Mouse (Mus musculus) heart, adult 2 months (tissue): ENCODE results near the gene Top2b. TPM values are rescaled to one million over a fixed set of nuclear protein-coding genes. Genes with fewer than 3 reads are reported as not detected.

Experiments
- DNase-seq, 2 experiments: peaks; one replicate each; pipeline ENCODE4 v3.0.0; 2021
- H3K27ac ChIP-seq: fragments of 200-600 bp; 2 replicates; pipeline ENCODE4 v1.8.1; 2022
- H3K27me3 ChIP-seq: fragments of 200-500 bp; 2 replicates; pipeline ENCODE4 v1.6.1; 2012; ENCODE audit warnings: mild to moderate bottlenecking, low read length, inconsistent platforms, mixed read lengths; ENCODE audit not compliant: control insufficient read depth, insufficient read depth
- H3K36me3 ChIP-seq: fragments of 200-500 bp; 2 replicates; pipeline ENCODE4 v1.6.1; 2012; ENCODE audit warnings: low read length, inconsistent platforms; ENCODE audit not compliant: control insufficient read depth, insufficient read depth
- H3K4me1 ChIP-seq: fragments of 200-500 bp; 2 replicates; pipeline ENCODE4 v1.6.1; 2011; ENCODE audit warnings: low read length; ENCODE audit not compliant: control insufficient read depth, insufficient read depth
- H3K4me3 ChIP-seq: fragments of 200-600 bp; 2 replicates; pipeline ENCODE4 v1.8.1; 2022
- H3K79me2 ChIP-seq: fragments of 200-500 bp; replicated peaks from 2 replicates; pipeline ENCODE4 v1.6.1; 2012; ENCODE audit warnings: mild to moderate bottlenecking, inconsistent platforms, low read length, moderate library complexity, mixed read lengths; ENCODE audit not compliant: control insufficient read depth, insufficient read depth
- H3K9ac ChIP-seq: fragments of 200-500 bp; 2 replicates; pipeline ENCODE4 v1.6.1; 2012; ENCODE audit warnings: low read depth, mild to moderate bottlenecking, control low read depth, inconsistent platforms, low read length, mixed read lengths
- CTCF ChIP-seq: fragments of 200-600 bp; IDR thresholded peaks from 2 replicates; pipeline ENCODE4 v1.8.1; 2022; ENCODE audit warnings: antibody characterized with exemption, mild to moderate bottlenecking, moderate library complexity
- EP300 ChIP-seq: fragments of 200-500 bp; IDR thresholded peaks from 2 replicates; pipeline ENCODE4 v1.6.1; 2011; ENCODE audit warnings: low read depth, low read length, control low read depth; ENCODE audit not compliant: insufficient read depth
- POLR2A ChIP-seq: fragments of 200-500 bp; IDR thresholded peaks from 2 replicates; pipeline ENCODE4 v1.6.1; 2011; ENCODE audit warnings: mild to moderate bottlenecking, low read depth, low read length, control low read depth; ENCODE audit not compliant: insufficient read depth
- WGBS: fragments of 180-500 bp; shearing (Covaris S2); methylation state at CpG from one replicate; pipeline ENCODE4 v1.1.7; 2018; 5-methylcytosine and 5-hydroxymethylcytosine counted together
- intact Hi-C: fragments of 180-260 bp; cut with DNase I; formaldehyde crosslinking; loops from one replicate; pipeline ENCODE4 v1.15.1; 2025
- long read RNA-seq: library from polyadenylated mRNA; stranded (forward); transcript quantifications from one replicate; pipeline ENCODE4 v2.0.0, GENCODE M21; 2021
- polyA plus RNA-seq: library from polyadenylated mRNA; depleted of rRNA; stranded (reverse); fragments of >200 nt; gene quantifications from 2 replicates; pipeline ENCODE4 v1.2.3, GENCODE M21; 2012; rRNA removed
- total RNA-seq, 2 experiments: library from RNA; stranded (reverse); gene quantifications; 2 replicates each; pipeline ENCODE4 v1.2.3; 2021

Top2b gene
- total RNA-seq (10 to 100 TPM; 49.1 to 55.1 TPM), polyA plus RNA-seq (9.9 and 30.3 TPM in 2 replicates)
- long read RNA-seq, full-length matches to known transcripts, result 17 of 24 reads
- long read RNA-seq, partial matches to known transcripts, result 2 of 24 reads
- long read RNA-seq, other reads (novel, unspliced or antisense), result 5 of 24 reads

DNA sequence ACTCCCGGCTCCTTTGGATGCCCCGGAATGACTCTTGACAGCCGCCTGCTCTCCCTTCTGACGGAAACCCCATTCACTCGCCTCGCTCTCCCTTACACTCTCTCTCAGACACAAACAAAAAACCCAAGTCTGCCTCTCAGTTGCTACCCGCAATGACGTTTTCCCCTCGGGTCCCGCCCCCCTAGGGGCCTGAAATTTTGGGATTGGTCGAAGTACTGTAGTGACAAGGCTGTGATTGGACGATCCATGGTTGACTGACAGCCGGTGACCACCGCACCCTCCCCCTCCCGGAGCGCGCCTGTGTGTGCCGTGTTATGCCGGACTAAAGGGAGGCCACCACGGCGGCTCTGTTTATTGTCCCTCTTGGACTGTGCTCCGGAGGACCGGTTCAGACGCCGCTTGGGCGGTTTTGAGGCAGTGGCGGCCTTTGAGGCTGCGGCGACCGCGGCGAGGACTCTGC is at the start of gene Top2b:
Gene Top2b, plus strand, starts transcription at position 302 of the 460 bp plus-strand sequence.
- H3K36me3 ChIP-seq, result peaks cover 17% of the 10 kb centered on the region
- H3K27ac ChIP-seq, result peak within 1 kb of the TSS; percentile 87
- intact Hi-C loops, result loop anchor here (2.0 to 10.0 kb wide), 4 partner anchors 14 to 930 kb away; partner anchors contain the start of genes Lrrc3b, Ngly1 and Oxsm
- TF ChIP-seq CTCF (no peak), EP300 (0 out of 2 replicates have a peak, but pooled peaks have one; percentile 14), POLR2A (peak; percentile 88)
- peak; percentile 95 to 98 for DNase-seq
- H3K79me2 ChIP-seq, result no peaks in the 10 kb centered on the region
- peaks cover 6% of the 10 kb centered on the region for H3K4me1 ChIP-seq
- under 1% methylated on average over 32 of the region's 32 CpGs for WGBS
- H3K27me3 ChIP-seq, result no peaks in the 10 kb centered on the region
- H3K4me3 ChIP-seq, result peak within 1 kb of the TSS; percentile 96
- peak within 1 kb of the TSS; percentile 89 for H3K9ac ChIP-seq

DNA sequence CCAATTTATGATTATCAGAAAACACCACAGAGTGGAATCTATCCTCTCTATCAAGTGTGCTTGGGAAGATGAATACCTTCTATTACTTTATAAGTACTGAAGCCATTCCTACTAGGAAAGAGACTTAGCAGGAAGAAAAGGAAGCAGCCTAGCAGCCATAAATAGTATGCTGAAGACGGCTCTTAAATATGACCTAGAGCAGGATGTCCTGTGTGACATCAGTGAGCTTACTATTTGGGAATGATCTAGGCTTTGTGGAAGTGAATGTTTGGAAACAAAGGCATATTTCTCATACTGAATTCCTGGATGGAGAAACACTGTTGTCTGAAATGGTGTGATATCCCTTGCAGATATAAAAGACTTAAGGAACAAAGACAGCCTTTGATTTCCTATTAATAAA is 48.3 kb upstream of the Top2b start:
- peaks cover 8% of the 10 kb centered on the region for H3K4me1 ChIP-seq
- WGBS, result 19% methylated on average over 1 of the region's 1 CpGs
- intact Hi-C loops, result loop anchor here (5.0 kb wide), 2 partner anchors 39 to 46 kb away; no protein-coding TSS in a partner anchor
- peak overlapping the region; percentile 71 for H3K27ac ChIP-seq
- DNase-seq, result no peak
- no peaks in the 10 kb centered on the region for H3K27me3 ChIP-seq
- TF ChIP-seq POLR2A (no peak), CTCF (no peak), EP300 (no peak)
- peaks cover 8% of the 10 kb centered on the region for H3K36me3 ChIP-seq
- H3K9ac ChIP-seq, result no peak overlapping the region
- no peaks in the 10 kb centered on the region for H3K79me2 ChIP-seq
- H3K4me3 ChIP-seq, result no peak overlapping the region

DNA sequence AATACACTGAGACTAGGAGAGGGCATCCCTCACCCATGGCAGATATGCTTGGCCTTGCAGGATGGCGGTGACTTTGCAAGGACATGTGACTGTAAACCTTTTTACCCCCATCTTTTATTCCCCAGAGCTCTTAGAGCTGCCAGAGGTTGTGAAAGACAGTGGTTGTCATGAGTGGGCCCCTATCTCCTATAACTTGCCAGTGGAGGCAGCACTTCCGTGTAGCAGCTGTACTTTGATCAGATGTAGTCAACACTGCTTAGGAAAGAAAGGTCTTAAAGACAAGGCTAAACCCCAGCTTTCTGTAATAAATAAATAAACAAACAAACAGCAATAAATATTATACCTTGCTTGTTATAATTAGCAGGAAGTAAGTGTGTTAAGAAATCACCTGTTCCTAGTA is 45.2 kb upstream of the Top2b start:
- H3K4me1 ChIP-seq, result peaks cover 4% of the 10 kb centered on the region
- H3K27ac ChIP-seq, result no peak overlapping the region
- H3K4me3 ChIP-seq, result no peak overlapping the region
- H3K27me3 ChIP-seq, result no peaks in the 10 kb centered on the region
- no peaks in the 10 kb centered on the region for H3K79me2 ChIP-seq
- peaks cover 4% of the 10 kb centered on the region; the same call in 1 of the 2 replicates for H3K36me3 ChIP-seq
- 81% methylated on average over 2 of the region's 2 CpGs for WGBS
- no peak for DNase-seq
- H3K9ac ChIP-seq, result no peak overlapping the region
- no peak for TF ChIP-seq POLR2A
- no peak for TF ChIP-seq CTCF
- no peak for TF ChIP-seq EP300
- intact Hi-C loops, result loop anchor here (5.0 kb wide), 2 partner anchors 42 to 43 kb away; no protein-coding TSS in a partner anchor

DNA sequence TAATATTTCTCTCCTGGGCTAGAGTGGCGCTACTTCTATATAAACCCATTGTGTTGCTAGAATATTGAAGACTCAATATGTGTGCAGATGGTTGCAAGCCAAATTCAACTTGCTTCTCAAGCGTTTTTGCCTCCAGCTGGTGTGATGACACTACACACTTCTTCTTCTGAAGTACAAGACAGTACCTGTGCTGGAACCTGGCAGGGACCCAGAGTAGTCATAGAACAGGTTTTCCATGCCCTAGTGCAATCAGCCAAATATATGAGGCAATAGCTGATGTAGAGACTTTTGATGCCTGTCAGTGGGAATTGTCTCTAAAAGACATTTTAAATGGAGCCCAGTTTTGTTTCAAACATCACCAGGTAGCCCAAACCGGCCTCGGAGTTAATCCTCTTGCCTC is 40.6 kb upstream of the Top2b start:
- Histone ChIP-seq H3K27me3 (no peaks in the 10 kb centered on the region), H3K4me3 (no peak overlapping the region), H3K36me3 (no peaks in the 10 kb centered on the region), H3K4me1 (peaks cover 2% of the 10 kb centered on the region; the same call in 1 of the 2 replicates), H3K9ac (no peak overlapping the region), H3K79me2 (no peaks in the 10 kb centered on the region), H3K27ac (no peak overlapping the region)
- intact Hi-C loops, result no loop called here
- no peak for DNase-seq
- 84% methylated on average over 4 of the region's 4 CpGs for WGBS
- TF ChIP-seq CTCF, result no peak
- no peak for TF ChIP-seq EP300
- TF ChIP-seq POLR2A, result no peak

DNA sequence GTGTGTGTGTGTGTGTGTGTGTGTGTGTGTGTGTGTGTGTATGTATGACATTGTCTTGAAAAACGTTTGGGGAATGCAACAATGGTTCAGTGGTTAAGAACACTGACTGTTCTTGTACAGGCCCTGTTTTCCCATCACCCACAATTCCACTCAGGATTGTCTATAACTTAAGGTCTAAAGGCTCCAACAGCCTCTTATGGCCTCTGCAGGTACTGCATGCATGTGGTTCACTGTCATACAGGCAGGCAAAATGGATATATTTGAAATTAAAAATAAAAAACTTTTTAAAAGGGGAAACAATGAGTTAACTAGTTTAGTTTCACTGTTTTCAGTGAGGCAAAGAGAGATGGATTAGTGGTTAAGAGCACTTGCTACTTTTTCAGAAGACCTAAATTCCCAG is 39.8 kb upstream of the Top2b start:
- Histone ChIP-seq H3K36me3 (no peaks in the 10 kb centered on the region), H3K4me1 (peaks cover 2% of the 10 kb centered on the region; the same call in 1 of the 2 replicates), H3K79me2 (no peaks in the 10 kb centered on the region), H3K4me3 (no peak overlapping the region), H3K27me3 (no peaks in the 10 kb centered on the region), H3K27ac (no peak overlapping the region), H3K9ac (no peak overlapping the region)
- intact Hi-C loops, result no loop called here
- WGBS, result 13% methylated on average over 1 of the region's 1 CpGs
- TF ChIP-seq EP300 (no peak), CTCF (peak; percentile 37), POLR2A (no peak)
- DNase-seq, result no peak

DNA sequence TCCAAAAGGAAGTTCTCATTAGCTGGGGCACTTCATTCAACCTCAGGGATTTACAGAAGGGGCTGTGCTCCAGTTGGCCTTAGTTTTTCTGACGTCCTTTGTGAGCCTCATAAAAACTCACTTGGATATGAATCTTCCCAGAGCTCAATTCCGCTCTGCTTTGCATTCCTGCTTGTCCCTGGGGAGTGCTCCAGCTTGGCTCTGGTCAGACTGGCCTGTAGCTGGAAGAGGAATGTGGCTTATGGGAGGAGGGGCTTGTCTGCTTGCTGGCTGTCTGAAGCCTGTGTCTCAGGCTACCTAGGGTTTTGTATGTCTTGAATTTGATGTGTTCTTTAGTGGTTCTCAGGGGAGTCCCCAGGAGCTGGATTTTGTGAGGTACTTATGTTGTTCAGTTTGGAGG is 36.4 kb upstream of the Top2b start:
- WGBS, result 5% methylated on average over 2 of the region's 2 CpGs
- TF ChIP-seq CTCF (no peak), EP300 (no peak), POLR2A (no peak)
- Histone ChIP-seq H3K27me3 (no peaks in the 10 kb centered on the region), H3K4me1 (peaks cover 2% of the 10 kb centered on the region; the same call in 1 of the 2 replicates), H3K4me3 (no peak overlapping the region), H3K27ac (no peak overlapping the region), H3K36me3 (no peaks in the 10 kb centered on the region), H3K79me2 (no peaks in the 10 kb centered on the region), H3K9ac (no peak overlapping the region)
- peak in 1 of 2 experiments; percentile 53 for DNase-seq
- intact Hi-C loops, result no loop called here
